Mouse (Mus musculus) forebrain, embryonic 10.5 days (tissue): ENCODE data around the gene Cntfr. TPM values are rescaled to one million over a fixed set of nuclear protein-coding genes. Genes with fewer than 3 reads are reported as not detected.

Experiments
- DNase-seq: peaks from one replicate; pipeline ENCODE4 v3.0.0-alpha.2; 2017; ENCODE audit warnings: low spot score; ENCODE audit errors: extremely low spot score
- H3K27ac ChIP-seq: fragments of 300-500 bp; sonication (generic); 2 replicates; pipeline ENCODE4 v1.5.1; 2016; ENCODE audit warnings: mild to moderate bottlenecking
- H3K27me3 ChIP-seq: fragments of 300-500 bp; sonication (generic); 2 replicates; pipeline ENCODE4 v1.6.1; 2016; ENCODE audit warnings: mild to moderate bottlenecking; ENCODE audit not compliant: poor library complexity, severe bottlenecking
- H3K36me3 ChIP-seq: fragments of 300-500 bp; sonication (generic); replicated peaks from 2 replicates; pipeline ENCODE4 v1.6.1; 2016; ENCODE audit warnings: mild to moderate bottlenecking, moderate library complexity
- H3K4me1 ChIP-seq: fragments of 300-500 bp; sonication (generic); 2 replicates; pipeline ENCODE4 v1.6.1; 2016
- H3K4me3 ChIP-seq: fragments of 300-500 bp; sonication (generic); 2 replicates; pipeline ENCODE4 v1.5.1; 2016; ENCODE audit warnings: mild to moderate bottlenecking, moderate library complexity
- H3K9me3 ChIP-seq: fragments of 300-500 bp; sonication (generic); 2 replicates; pipeline ENCODE4 v1.6.1; 2016; ENCODE audit warnings: mild to moderate bottlenecking, moderate library complexity
- WGBS: fragments of 180-500 bp; shearing (Covaris S2); methylation state at CpG from one replicate; pipeline ENCODE4 v1.1.7; 2016; 5-methylcytosine and 5-hydroxymethylcytosine counted together
- polyA plus RNA-seq: library from polyadenylated mRNA; unstranded; fragments of >200 nt; fragmentation: Nextera tagmentation; extraction: Ambion mirVana; gene quantifications from 2 replicates; pipeline ENCODE4 v1.2.1, GENCODE M21; 2016

The Cntfr gene
- polyA plus RNA-seq, 1 experiment from 2014 or later, result 21.9 TPM

DNA sequence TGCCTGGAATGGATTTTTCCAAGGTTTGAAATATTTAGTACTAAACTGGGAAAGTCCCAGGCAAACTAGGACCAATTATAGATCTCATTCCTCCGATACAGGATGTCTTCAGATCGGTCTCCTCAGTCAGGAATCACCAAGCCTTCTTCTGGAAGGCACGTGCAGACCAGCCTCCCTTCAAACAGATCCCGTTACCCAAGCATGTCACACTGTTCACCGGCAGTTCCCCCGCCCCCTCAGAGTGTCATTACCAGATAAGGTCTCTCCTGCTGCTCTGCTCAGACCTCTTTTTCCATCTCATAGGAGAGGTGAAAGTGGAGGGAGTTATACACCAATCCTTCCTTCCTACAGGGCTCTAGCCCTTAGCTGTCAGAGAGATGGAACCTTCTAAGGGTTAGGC, 43.2 kb downstream of the Cntfr start:
- WGBS, result 69% methylated on average over 6 of the region's 6 CpGs
- peaks cover 56% of the 10 kb centered on the region for H3K4me1 ChIP-seq
- H3K4me3 ChIP-seq, result no peak overlapping the region
- DNase-seq, result no peak
- H3K9me3 ChIP-seq, result no peaks in the 10 kb centered on the region
- peaks cover 21% of the 10 kb centered on the region for H3K27me3 ChIP-seq
- no peak overlapping the region for H3K27ac ChIP-seq
- H3K36me3 ChIP-seq, result peaks cover 30% of the 10 kb centered on the region

DNA sequence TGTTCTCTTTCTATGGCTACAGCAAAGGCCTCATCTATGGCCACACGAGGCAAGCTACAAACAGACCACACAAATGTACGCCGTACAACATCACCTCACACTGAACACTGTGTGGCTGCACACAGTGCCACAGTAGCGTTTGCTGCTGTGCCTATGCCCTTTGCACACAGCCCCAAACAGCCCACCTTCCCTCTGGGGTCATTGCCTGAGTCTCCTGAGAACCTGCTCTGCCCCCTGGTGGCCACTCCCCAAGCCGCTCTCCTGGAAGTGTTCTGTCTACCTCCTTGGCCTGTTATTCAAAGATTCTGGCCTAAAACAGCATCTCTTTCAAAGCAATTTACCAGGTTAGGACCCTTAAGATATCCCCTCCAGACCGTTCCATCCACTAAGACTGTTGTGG, 43.6 kb downstream of the Cntfr start:
- Histone ChIP-seq H3K27me3 (peaks cover 17% of the 10 kb centered on the region), H3K27ac (0 out of 2 replicates have a peak overlapping the region, but pooled peaks have one; percentile 9), H3K4me1 (peaks cover 56% of the 10 kb centered on the region), H3K9me3 (no peaks in the 10 kb centered on the region), H3K4me3 (no peak overlapping the region), H3K36me3 (peaks cover 25% of the 10 kb centered on the region)
- WGBS, result 42% methylated on average over 6 of the region's 6 CpGs
- peak; percentile 82 for DNase-seq

DNA sequence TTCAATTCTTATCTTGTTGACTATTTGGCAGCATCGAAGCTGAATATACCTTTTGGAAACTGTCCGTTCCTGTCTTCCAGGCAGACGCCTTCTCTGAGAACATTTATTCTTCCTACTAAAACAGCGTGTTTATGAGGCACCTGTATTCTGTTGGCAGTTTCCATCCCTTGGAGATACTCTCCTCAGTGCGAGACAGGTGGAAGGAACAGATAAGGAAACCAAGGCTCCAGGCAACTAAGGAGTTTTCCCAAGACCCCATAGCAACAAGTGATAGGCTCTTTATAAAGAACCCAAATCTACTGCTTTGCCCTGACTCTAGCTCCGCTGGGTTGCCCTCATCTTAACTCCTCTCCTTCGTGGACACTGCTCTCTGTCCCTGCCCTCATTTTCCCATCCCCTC, 48.3 kb downstream of the Cntfr start:
- Histone ChIP-seq H3K27me3 (no peaks in the 10 kb centered on the region; the same call in 1 of the 2 replicates), H3K4me3 (no peak overlapping the region), H3K27ac (peak overlapping the region; percentile 74), H3K9me3 (no peaks in the 10 kb centered on the region), H3K36me3 (no peaks in the 10 kb centered on the region), H3K4me1 (peaks cover 31% of the 10 kb centered on the region)
- DNase-seq, result no peak
- WGBS, result 70% methylated on average over 7 of the region's 7 CpGs

DNA sequence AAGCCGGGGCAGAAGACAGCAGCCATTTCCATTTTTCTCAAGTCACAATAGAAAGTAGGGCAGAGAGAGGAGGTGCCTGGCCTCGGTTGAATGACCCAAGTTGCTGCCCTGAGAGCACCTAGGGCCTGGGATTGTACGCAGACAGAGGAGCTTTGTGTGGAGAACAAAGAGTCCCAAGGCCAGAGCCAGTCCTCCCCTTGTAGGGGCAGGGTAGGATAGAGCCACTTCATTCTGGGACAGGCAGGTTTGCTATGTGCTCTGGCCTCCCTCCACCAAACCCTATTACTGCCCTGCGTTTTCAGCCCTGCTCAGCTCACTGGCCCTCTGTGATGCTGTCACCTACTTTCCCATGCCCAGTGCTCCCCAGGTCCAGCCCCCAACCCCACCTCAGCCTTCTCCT, 48.7 kb downstream of the Cntfr start:
- DNase-seq, result no peak
- 17% methylated on average over 4 of the region's 4 CpGs for WGBS
- no peaks in the 10 kb centered on the region for H3K9me3 ChIP-seq
- no peak overlapping the region for H3K4me3 ChIP-seq
- no peaks in the 10 kb centered on the region for H3K36me3 ChIP-seq
- peaks cover 27% of the 10 kb centered on the region for H3K4me1 ChIP-seq
- H3K27me3 ChIP-seq, result no peaks in the 10 kb centered on the region; the same call in 1 of the 2 replicates
- H3K27ac ChIP-seq, result peak overlapping the region; percentile 74

DNA sequence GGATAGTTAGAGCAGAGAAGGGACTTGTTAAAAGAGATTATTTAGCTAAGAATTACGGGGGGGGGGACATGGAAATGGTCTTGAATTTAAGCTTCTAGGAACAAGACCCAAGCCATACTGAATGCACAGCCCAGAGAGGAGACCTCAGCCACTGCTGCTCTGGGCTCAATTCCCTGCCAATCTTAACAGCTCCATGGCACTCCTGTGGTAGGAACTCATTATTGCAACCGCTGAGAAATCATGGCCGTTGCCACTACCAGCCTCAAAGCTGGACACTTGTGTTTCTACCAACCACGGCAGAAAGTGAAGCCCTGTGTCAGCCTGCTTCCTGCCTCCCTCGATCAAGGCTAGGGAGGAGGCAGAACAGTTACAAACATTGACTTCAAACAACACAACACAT, 51.4 kb downstream of the Cntfr start:
- Histone ChIP-seq H3K27me3 (no peaks in the 10 kb centered on the region), H3K9me3 (no peaks in the 10 kb centered on the region), H3K27ac (no peak overlapping the region), H3K36me3 (no peaks in the 10 kb centered on the region), H3K4me3 (no peak overlapping the region), H3K4me1 (peaks cover 25% of the 10 kb centered on the region)
- DNase-seq, result no peak
- 40% methylated on average over 5 of the region's 5 CpGs for WGBS

DNA sequence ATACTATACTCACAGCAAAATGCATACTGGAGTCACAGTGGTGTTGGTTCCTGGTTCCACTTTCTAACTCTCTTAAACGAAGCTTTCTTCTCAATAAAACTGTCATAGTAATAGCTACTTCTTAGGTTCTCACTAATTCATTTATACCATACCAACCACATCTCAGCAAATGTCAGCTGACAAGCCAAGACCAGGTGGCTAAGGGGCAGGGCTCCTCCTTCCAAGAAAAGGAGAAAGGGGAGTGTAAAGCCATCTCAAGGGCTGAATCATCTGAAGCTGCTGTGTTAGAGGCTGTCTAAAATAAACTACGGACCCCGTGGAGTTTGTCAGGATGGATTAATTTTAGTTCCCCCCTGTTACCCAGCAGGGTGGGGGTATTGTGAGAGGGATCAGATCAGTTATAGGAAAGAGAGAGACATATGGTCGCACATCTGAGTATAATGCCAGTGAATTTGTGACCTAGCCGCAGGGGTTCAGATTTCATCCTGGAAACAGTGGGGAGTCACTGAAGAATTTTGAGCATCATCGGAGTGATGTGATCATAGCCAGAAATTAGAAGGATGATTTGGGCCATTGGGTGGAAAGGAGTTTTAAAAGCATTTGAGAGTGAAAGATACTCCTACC, 55.6 kb downstream of the Cntfr start:
- Histone ChIP-seq H3K36me3 (peaks cover 19% of the 10 kb centered on the region), H3K4me1 (peaks cover 40% of the 10 kb centered on the region), H3K27me3 (peaks cover 32% of the 10 kb centered on the region), H3K4me3 (no peak overlapping the region), H3K9me3 (no peaks in the 10 kb centered on the region), H3K27ac (no peak overlapping the region)
- 90% methylated on average over 6 of the region's 6 CpGs for whole genome bisulfite sequencing
- no peak for DNase-seq

DNA sequence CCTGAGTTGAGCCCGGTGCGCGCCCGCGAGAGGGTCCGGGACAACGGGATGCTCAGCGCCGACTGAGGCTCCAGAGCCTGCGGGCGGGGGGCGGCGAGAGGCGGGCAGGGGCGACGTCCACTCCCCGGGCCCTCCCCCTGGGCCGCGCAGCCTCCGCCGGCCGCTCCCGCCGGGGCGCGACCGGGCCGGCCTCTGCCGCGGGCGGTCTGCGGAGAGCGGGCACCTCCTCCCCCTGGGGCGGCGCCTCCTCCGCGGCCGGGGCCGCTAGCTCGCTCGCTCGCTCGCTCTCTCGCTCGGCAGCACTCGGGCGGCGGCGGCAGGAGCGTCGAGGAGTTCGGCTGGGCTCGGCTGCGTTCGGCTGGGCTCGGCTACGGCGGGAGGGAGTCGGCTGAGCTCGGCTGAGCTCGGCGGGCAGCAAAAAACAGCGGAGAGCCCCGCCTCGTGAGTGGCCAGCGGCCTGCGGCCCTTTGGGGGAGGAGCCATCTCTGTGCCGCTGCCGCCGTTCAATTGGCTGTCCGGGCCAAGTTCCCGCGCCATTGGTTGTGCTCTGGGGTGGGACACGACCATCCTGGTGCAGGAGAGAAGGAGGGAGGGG, 56.9 kb downstream of the Cntfr start, which contains the start of gene Enho:
TSS of gene Enho (minus strand) at position 412 of the 595 bp plus-strand sequence.
- peaks cover 53% of the 10 kb centered on the region for H3K4me1 ChIP-seq

DNA sequence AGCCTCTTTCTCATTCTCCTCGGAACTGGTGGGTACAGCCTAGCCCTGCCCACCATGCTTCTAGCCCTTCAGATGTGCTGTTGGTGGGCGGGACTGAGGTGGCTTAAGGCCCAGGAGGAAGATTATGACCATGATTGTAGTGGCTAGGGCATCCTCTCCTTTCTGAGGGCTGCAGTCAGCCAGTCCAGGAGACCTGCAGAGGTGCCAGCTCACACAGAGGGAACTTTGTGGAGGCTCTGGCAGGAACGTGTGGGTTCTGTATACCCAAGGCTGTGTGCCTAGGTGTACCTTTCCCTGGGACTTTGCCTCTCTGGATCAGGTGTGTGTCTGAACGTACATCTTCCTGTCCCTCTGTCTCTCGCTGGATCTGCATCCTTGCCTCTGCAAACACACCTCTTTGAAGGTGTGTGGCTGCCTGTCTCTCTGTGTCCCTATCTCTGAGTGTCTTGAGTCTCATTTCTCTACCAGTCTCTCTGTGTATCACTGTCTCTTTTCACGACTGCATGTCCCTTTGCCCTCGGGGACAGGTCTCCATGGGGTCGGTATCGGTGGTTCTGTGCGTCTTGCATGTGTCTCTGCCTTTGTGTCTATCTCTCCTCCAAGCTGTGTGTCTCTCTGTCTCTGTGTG, 57.6 kb downstream of the Cntfr start:
- Histone ChIP-seq H3K36me3 (peaks cover 19% of the 10 kb centered on the region), H3K9me3 (no peaks in the 10 kb centered on the region), H3K27me3 (peaks cover 40% of the 10 kb centered on the region), H3K4me1 (peaks cover 60% of the 10 kb centered on the region), H3K27ac (peak overlapping the region; percentile 96), H3K4me3 (peak overlapping the region; percentile 81)
- 11% methylated on average over 10 of the region's 10 CpGs for WGBS
- no peak for DNase-seq

More for the DNA sequence above, 56.9 kb downstream of the Cntfr start, which contains the start of gene Enho:
- under 1% methylated on average over 71 of the region's 74 CpGs for WGBS
- peaks cover 19% of the 10 kb centered on the region for H3K36me3 ChIP-seq
- H3K27me3 ChIP-seq, result peaks cover 33% of the 10 kb centered on the region
- peak; percentile 96 for DNase-seq
- peak within 1 kb of the TSS; percentile 96 for H3K27ac ChIP-seq
- H3K9me3 ChIP-seq, result no peaks in the 10 kb centered on the region
- H3K4me3 ChIP-seq, result peak within 1 kb of the TSS; percentile 81

DNA sequence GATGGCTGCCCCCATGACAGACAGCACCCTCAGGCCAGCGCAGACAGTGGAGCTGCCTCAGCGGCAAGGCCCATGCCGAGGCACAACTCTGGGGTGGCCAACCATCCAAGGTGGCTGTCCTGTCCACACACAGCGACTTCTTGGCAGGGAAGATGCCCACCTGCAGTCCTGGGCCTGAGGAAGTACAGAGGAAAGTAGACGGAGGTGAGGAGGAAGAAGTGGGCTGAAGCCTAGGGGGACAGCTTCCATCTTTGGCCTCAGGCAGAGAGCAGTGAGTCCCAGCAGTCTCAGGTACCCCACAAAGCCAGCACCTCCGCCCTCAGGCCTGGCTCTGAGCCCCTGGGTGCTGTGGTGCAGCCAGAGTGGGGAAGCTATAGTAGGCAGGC, 58.1 kb downstream of the Cntfr start:
- WGBS, result 80% methylated on average over 6 of the region's 6 CpGs
- H3K27ac ChIP-seq, result peak overlapping the region; percentile 96
- peaks cover 19% of the 10 kb centered on the region for H3K36me3 ChIP-seq
- H3K27me3 ChIP-seq, result peaks cover 45% of the 10 kb centered on the region
- H3K9me3 ChIP-seq, result no peaks in the 10 kb centered on the region
- peak overlapping the region; percentile 81; the same call in 1 of the 2 replicates for H3K4me3 ChIP-seq
- peaks cover 65% of the 10 kb centered on the region for H3K4me1 ChIP-seq
- no peak for DNase-seq

DNA sequence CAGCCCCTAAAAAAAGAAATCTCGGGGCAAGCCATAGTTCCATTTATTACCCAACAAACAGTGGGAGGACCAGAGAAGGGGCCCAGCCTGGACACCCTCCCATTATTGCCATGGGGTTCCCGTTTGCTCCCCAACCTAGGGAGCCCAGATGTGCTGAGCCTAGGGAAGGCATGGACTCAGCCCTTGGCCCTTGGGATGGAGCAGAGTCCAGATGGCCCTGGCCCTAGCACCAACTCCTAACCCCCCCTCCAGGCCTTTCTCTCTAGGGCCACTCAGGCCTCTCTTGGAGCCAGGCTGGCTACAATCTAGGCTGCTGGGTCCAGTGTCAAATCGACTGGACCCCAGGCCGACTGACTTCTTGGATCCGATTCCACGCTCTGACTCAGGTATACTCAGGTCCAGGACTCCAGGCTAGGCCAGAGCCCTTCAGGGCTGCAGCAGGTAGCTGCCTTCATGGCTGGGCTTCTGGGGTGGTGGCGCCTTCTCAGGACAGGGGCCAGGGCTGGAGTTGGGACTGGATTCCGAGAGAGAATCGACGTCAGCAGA, 58.6 kb downstream of the Cntfr start:
- peak overlapping the region; percentile 81; the same call in 1 of the 2 replicates for H3K4me3 ChIP-seq
- H3K27ac ChIP-seq, result peak overlapping the region; percentile 96
- peaks cover 69% of the 10 kb centered on the region for H3K4me1 ChIP-seq
- no peaks in the 10 kb centered on the region for H3K9me3 ChIP-seq
- WGBS, result 93% methylated on average over 10 of the region's 10 CpGs
- peaks cover 19% of the 10 kb centered on the region for H3K36me3 ChIP-seq
- peaks cover 49% of the 10 kb centered on the region for H3K27me3 ChIP-seq
- no peak for DNase-seq

DNA sequence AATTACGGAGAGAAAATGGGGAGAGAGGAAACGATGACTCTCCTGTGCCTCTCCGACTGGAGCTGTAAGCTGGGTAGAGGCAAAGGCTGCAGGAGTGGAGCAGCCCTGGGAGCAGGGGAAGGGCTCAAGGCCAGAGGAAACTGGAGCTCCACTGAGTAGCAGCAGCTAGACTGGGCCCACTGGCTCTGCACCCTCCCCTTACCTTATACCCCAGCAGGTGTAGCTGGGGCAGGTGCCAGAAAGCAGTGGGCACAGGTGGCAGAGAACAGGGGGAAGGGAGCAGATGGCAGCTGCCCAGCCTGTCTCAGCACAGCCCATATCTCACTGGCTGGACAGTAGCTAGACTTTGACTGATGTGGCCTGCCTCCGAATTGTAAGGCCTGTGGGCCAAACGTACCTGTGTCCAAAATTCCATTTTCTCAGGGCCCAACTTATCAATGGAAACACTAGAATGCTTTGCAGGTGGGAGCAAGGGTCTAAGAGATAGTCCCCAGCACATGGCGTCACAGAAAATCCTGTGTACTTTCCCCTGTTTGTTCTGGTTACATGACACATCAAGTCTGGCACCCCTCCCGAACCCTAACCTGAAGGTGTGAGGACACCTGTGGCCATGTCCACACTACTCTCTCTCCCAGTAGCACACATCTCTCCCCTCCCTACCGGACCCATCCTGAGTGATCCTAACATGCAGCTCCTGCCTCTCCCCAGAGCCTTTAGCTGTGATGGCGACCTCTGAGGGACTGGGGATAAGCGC, 59.8 kb downstream of the Cntfr start:
- 85% methylated on average over 10 of the region's 10 CpGs for WGBS
- peaks cover 80% of the 10 kb centered on the region for H3K4me1 ChIP-seq
- no peak for DNase-seq

DNA sequence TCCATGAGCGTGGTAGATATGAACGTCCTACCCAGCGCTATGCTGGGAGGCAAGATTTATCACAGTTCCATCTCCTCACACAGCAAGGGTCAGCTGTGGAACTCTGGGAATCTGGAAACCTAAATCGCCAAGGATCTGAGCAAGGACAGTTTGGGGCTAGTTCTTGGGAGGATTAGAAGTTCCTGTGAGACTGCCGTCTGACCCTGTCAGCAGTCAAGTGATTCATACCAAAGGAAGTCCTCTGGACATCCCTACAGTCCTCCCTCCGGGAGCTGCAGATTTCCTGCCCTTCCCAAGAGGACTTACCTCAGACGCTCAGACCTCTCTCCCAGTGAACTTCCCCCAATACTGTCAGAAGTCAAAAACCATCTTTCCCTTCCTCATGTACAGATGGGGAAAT, 60.5 kb downstream of the Cntfr start:
- Histone ChIP-seq H3K4me1 (peaks cover 87% of the 10 kb centered on the region), H3K27ac (0 out of 2 replicates have a peak overlapping the region, but pooled peaks have one; percentile 60), H3K27me3 (peaks cover 65% of the 10 kb centered on the region), H3K4me3 (no peak overlapping the region), H3K36me3 (peaks cover 19% of the 10 kb centered on the region), H3K9me3 (no peaks in the 10 kb centered on the region)
- 65% methylated on average over 7 of the region's 7 CpGs for WGBS
- DNase-seq, result no peak

More for the DNA sequence above, 59.8 kb downstream of the Cntfr start:
- no peaks in the 10 kb centered on the region for H3K9me3 ChIP-seq
- H3K4me3 ChIP-seq, result no peak overlapping the region
- H3K27me3 ChIP-seq, result peaks cover 58% of the 10 kb centered on the region
- H3K36me3 ChIP-seq, result peaks cover 19% of the 10 kb centered on the region
- H3K27ac ChIP-seq, result no peak overlapping the region
